Mouse (Mus musculus) cerebellum, adult 8-10 months (tissue): ENCODE measurements around the gene Sdc1.
A peak's percentile ranks its signal among the peaks of the same experiment; 100 is the strongest.

Source experiments
- DNase-seq: peaks from one replicate; pipeline ENCODE4 v3.0.0; 2022

Gene Sdc1

GRCm38 (mm10) chr12:8829032-8829660 lies 58.0 kb downstream of the Sdc1 start:
- DNase-seq: no peak

DNA sequence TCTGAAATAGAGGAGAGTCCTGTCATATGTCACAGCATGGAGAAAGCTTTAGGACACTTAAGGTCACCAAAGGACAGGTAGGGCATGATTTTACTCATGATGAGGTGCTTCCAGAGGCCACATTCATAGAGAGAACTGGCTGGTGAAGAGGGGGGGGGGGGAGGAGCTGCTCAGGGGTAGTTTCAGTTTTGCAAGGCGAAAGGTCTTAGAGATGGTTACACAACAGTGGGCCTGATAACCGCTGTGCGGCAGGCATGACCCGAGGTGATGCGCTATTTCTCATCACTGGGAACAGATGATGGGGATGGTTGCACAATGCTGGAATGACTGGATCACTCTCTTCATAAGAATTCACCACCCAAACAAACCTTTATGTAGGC lies 58.5 kb downstream of the Sdc1 start:
- no peak for DNase-seq

- DNase-seq: peak; percentile 92
Observed at GRCm38 (mm10) chr12:8830967-8831635, 60.0 kb downstream of the Sdc1 start.

- no peak for DNase-seq
Observed at GRCm38 (mm10) chr12:8831710-8832109, 60.6 kb downstream of the Sdc1 start.

- DNase-seq: no peak
Observed at GRCm38 (mm10) chr12:8840782-8841325, 69.7 kb downstream of the Sdc1 start.

GRCm38 (mm10) chr12:8842725-8843124 lies 71.6 kb downstream of the Sdc1 start:
- no peak for DNase-seq
